16 mouse cellular contexts compared by ENCODE assay signal in the genomic region with DNA sequence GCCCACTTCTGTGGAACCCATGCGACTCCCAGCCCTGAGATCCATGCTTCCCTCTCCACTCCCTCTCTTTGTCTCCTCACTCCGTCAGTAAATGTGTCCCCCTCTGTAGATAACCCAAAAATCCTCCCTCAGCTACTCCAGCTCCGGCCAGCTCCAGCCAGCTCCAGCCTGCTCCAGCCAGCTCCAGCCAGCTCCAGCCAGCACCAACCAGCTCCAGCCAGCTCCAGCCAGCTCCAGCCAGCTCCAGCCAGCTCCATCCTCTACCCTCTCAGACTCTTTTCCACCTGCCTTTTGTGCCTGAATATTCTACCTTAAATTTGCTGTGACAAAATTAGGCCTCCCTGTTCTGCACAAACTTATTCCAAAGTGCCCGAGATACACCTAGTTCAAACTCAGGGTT.
A peak's percentile ranks its signal among the peaks of the same experiment; 100 is the strongest.
DNase-seq lines count a peak whose midpoint lies in the region; ATAC-seq and TF ChIP-seq lines count a peak whose summit lies in the region.
"Had no signal": no experiment of that assay in that cellular context is flagged by ENCODE, and none has a peak within 500 bp of the region (broad histone marks: within the 10 kb centered on the region; RNA-seq: fewer than 3 reads in every experiment).

No protein-coding gene starts in this region.

- no peak overlapping the region for H3K9ac ChIP-seq in forebrain, postnatal 0 days
- no peak overlapping the region for H3K9ac ChIP-seq in midbrain, embryonic 13.5 days (replicated peaks)
- H3K9ac ChIP-seq: embryonic facial prominence, embryonic 15.5 days; forebrain, embryonic 15.5 days; heart, embryonic 15.5 days had no signal

- TF ChIP-seq CTCF in forebrain, postnatal 0 days (IDR thresholded peaks at IDR 0.05; ENCODE audit: low read depth): no peak

- peaks cover 5% of the 10 kb centered on the region; the same call in 1 of the 2 replicates for H3K4me1 ChIP-seq in forebrain, embryonic 10.5 days
- H3K4me1 ChIP-seq in forebrain, postnatal 0 days (ENCODE audit: insufficient read depth): 0 out of 2 replicates have a peak, but pooled peaks cover 9% of the 10 kb centered on the region
- H3K4me1 ChIP-seq in midbrain, embryonic 10.5 days: 0 out of 2 replicates have a peak, but pooled peaks cover 5% of the 10 kb centered on the region
- peaks cover 24% of the 10 kb centered on the region for H3K4me1 ChIP-seq in midbrain, embryonic 13.5 days (replicated peaks)

- peaks cover 50% of the 10 kb centered on the region for H3K27me3 ChIP-seq in forebrain, embryonic 10.5 days (ENCODE audit: poor library complexity, severe bottlenecking)
- H3K27me3 ChIP-seq in forebrain, postnatal 0 days (ENCODE audit: insufficient read depth, low read length): no peaks in the 10 kb centered on the region
- peaks cover 19% of the 10 kb centered on the region for H3K27me3 ChIP-seq in midbrain, embryonic 10.5 days (ENCODE audit: low read depth, poor library complexity, severe bottlenecking)
- no peaks in the 10 kb centered on the region for H3K27me3 ChIP-seq in midbrain, embryonic 13.5 days
- H3K27me3 ChIP-seq: embryonic facial prominence, embryonic 15.5 days; forebrain, embryonic 15.5 days had no signal

- H3K4me3 ChIP-seq in forebrain, embryonic 10.5 days: no peak overlapping the region
- H3K4me3 ChIP-seq in forebrain, postnatal 0 days (ENCODE audit: low read depth, low read length): no peak overlapping the region
- H3K4me3 ChIP-seq in midbrain, embryonic 10.5 days: no peak overlapping the region
- H3K4me3 ChIP-seq in midbrain, embryonic 13.5 days (replicated peaks): no peak overlapping the region
- H3K4me3 ChIP-seq: embryonic facial prominence, embryonic 15.5 days; erythroblast, embryonic 14.5 days; forebrain, embryonic 15.5 days; heart, embryonic 15.5 days had no signal

- H3K4me2 ChIP-seq in forebrain, postnatal 0 days (ENCODE audit: low read depth): no peak overlapping the region
- no peak overlapping the region for H3K4me2 ChIP-seq in midbrain, embryonic 13.5 days (replicated peaks)
- H3K4me2 ChIP-seq: embryonic facial prominence, embryonic 15.5 days; forebrain, embryonic 15.5 days; heart, embryonic 15.5 days had no signal

- 74% methylated on average over 4 of the region's 4 CpGs for WGBS in forebrain, embryonic 10.5 days
- WGBS in forebrain, postnatal 0 days: 67% methylated on average over 4 of the region's 4 CpGs
- WGBS in midbrain, embryonic 10.5 days: 74% methylated on average over 4 of the region's 4 CpGs
- WGBS in midbrain, embryonic 13.5 days: 69% methylated on average over 4 of the region's 4 CpGs

- peak overlapping the region; percentile 65 for H3K27ac ChIP-seq in forebrain, embryonic 10.5 days
- no peak overlapping the region for H3K27ac ChIP-seq in forebrain, postnatal 0 days (ENCODE audit: low read depth, low read length)
- H3K27ac ChIP-seq in midbrain, embryonic 10.5 days (replicated peaks): peak overlapping the region; percentile 39
- no peak overlapping the region for H3K27ac ChIP-seq in midbrain, embryonic 13.5 days
- H3K27ac ChIP-seq: forebrain, embryonic 15.5 days; heart, embryonic 15.5 days had no signal

- H3K36me3 ChIP-seq in forebrain, embryonic 10.5 days (replicated peaks): no peaks in the 10 kb centered on the region
- H3K36me3 ChIP-seq in forebrain, postnatal 0 days (ENCODE audit: insufficient read depth): no peaks in the 10 kb centered on the region
- no peaks in the 10 kb centered on the region for H3K36me3 ChIP-seq in midbrain, embryonic 10.5 days
- H3K36me3 ChIP-seq in midbrain, embryonic 13.5 days: no peaks in the 10 kb centered on the region
- H3K36me3 ChIP-seq: embryonic facial prominence, embryonic 15.5 days; forebrain, embryonic 15.5 days; heart, embryonic 15.5 days had no signal

- ATAC-seq in forebrain, postnatal 0 days: no peak
- ATAC-seq in midbrain, embryonic 13.5 days: no peak
- ATAC-seq: forebrain, embryonic 15.5 days; inflammation-experienced regulatory T-cells, adult 6 months; intestine, postnatal 0 days had no signal

- H3K9me3 ChIP-seq in forebrain, embryonic 10.5 days: no peaks in the 10 kb centered on the region
- no peaks in the 10 kb centered on the region for H3K9me3 ChIP-seq in forebrain, postnatal 0 days (ENCODE audit: low read length)
- H3K9me3 ChIP-seq in midbrain, embryonic 10.5 days (replicated peaks): no peaks in the 10 kb centered on the region
- H3K9me3 ChIP-seq in midbrain, embryonic 13.5 days: no peaks in the 10 kb centered on the region
- H3K9me3 ChIP-seq: embryonic facial prominence, embryonic 15.5 days; forebrain, embryonic 15.5 days; heart, embryonic 15.5 days had no signal

- no peak for DNase-seq in forebrain, embryonic 10.5 days (ENCODE audit: extremely low spot score, low spot score)
- DNase-seq in forebrain, postnatal 0 days: no peak
- DNase-seq in midbrain, embryonic 10.5 days (ENCODE audit: low spot score): no peak
- DNase-seq in NIH3T3 (ENCODE audit: low read depth): peak; percentile 40
- no peak for DNase-seq in frontal cortex, postnatal 14 days (ENCODE audit: low spot score in 2 of 2)
- DNase-seq: adrenal gland, adult 8-10 months; cerebellum, adult 8-10 months; gastrocnemius, postnatal 14 days; heart, postnatal 14 days had no signal

Comparison
In these comparisons a context has a peak if more than half of its experiments do, and no peak if none do; other contexts are left out.
1. H3K27ac ChIP-seq: peak in forebrain, embryonic 10.5 days (single experiment) and midbrain, embryonic 10.5 days (single experiment); none in forebrain, postnatal 0 days (single experiment) and midbrain, embryonic 13.5 days (single experiment).